Mouse (Mus musculus) heart, embryonic 13.5 days (tissue): ENCODE results near the gene Nup93. TPM values are rescaled to one million over a fixed set of nuclear protein-coding genes. Genes with fewer than 3 reads are reported as not detected.

Experiments used
- ATAC-seq: fragments of 200-750 bp; cut with Nextera tagmentation; 2 replicates; pipeline ENCODE4 v1.8.0; 2017; ENCODE audit warnings: moderate TSS enrichment; ENCODE audit not compliant: insufficient number of reproducible peaks, low FRiP score, low TSS enrichment; ENCODE audit errors: extremely low read depth
- H3K27ac ChIP-seq: fragments of 300-500 bp; sonication (generic); replicated peaks from 2 replicates; pipeline ENCODE4 v1.5.1; 2015; ENCODE audit warnings: moderate library complexity, mild to moderate bottlenecking, inconsistent platforms
- H3K27me3 ChIP-seq: fragments of 300-500 bp; sonication (generic); replicated peaks from 2 replicates; pipeline ENCODE4 v1.6.1; 2015; ENCODE audit warnings: mild to moderate bottlenecking, inconsistent platforms
- H3K36me3 ChIP-seq: fragments of 300-500 bp; sonication (generic); 2 replicates; pipeline ENCODE4 v1.6.1; 2015; ENCODE audit warnings: mild to moderate bottlenecking, inconsistent platforms
- H3K4me1 ChIP-seq: fragments of 300-500 bp; sonication (generic); 2 replicates; pipeline ENCODE4 v1.6.1; 2015; ENCODE audit warnings: inconsistent platforms
- H3K4me2 ChIP-seq: fragments of 300-500 bp; sonication (generic); 2 replicates; pipeline ENCODE4 v1.6.1; 2015; ENCODE audit warnings: inconsistent platforms, mild to moderate bottlenecking, moderate library complexity
- H3K4me3 ChIP-seq: fragments of 300-500 bp; sonication (generic); 2 replicates; pipeline ENCODE4 v1.5.1; 2015; ENCODE audit warnings: moderate library complexity, mild to moderate bottlenecking, inconsistent platforms
- H3K9ac ChIP-seq: fragments of 300-500 bp; sonication (generic); 2 replicates; pipeline ENCODE4 v1.6.1; 2015; ENCODE audit warnings: inconsistent platforms, mild to moderate bottlenecking, moderate library complexity
- H3K9me3 ChIP-seq: fragments of 300-500 bp; sonication (generic); 2 replicates; pipeline ENCODE4 v1.6.1; 2016; ENCODE audit warnings: inconsistent platforms
- WGBS: fragments of 180-500 bp; shearing (Covaris S2); methylation state at CpG from one replicate; pipeline ENCODE4 v1.1.7; 2015; ENCODE audit warnings: mixed read lengths; 5-methylcytosine and 5-hydroxymethylcytosine counted together
- polyA plus RNA-seq: library from polyadenylated mRNA; unstranded; fragments of >200 nt; fragmentation: Nextera tagmentation; extraction: Ambion mirVana; gene quantifications from 2 replicates; pipeline ENCODE4 v1.2.1, GENCODE M21; 2015

The Nup93 gene
- polyA plus RNA-seq, 1 experiment from 2014 or later: 58.0 TPM

GRCm38 (mm10) chr8:94187290-94188002, 26.9 kb upstream of the Nup93 start:
- Histone ChIP-seq H3K4me2 (peak overlapping the region; percentile 65), H3K4me3 (no peak overlapping the region), H3K27me3 (peaks cover 63% of the 10 kb centered on the region), H3K36me3 (no peaks in the 10 kb centered on the region), H3K27ac (peak overlapping the region; percentile 9; the same call in 1 of the 2 replicates), H3K4me1 (peaks cover 54% of the 10 kb centered on the region), H3K9ac (peak overlapping the region; percentile 61; the same call in 1 of the 2 replicates), H3K9me3 (no peaks in the 10 kb centered on the region)
- ATAC-seq: no peak
- 41% methylated on average over 21 of the region's 21 CpGs for WGBS

- Histone ChIP-seq H3K4me3 (no peak overlapping the region), H3K9me3 (no peaks in the 10 kb centered on the region), H3K36me3 (no peaks in the 10 kb centered on the region), H3K4me1 (peaks cover 36% of the 10 kb centered on the region), H3K27me3 (peaks cover 44% of the 10 kb centered on the region), H3K27ac (no peak overlapping the region), H3K4me2 (no peak overlapping the region), H3K9ac (no peak overlapping the region)
- whole genome bisulfite sequencing: 51% methylated on average over 13 of the region's 13 CpGs
- ATAC-seq: no peak
Observed at GRCm38 (mm10) chr8:94189275-94190031, 24.9 kb upstream of the Nup93 start.

- H3K9me3 ChIP-seq: no peaks in the 10 kb centered on the region
- ATAC-seq: peak; percentile 51; the same call in 1 of the 2 replicates
- peaks cover 31% of the 10 kb centered on the region for H3K4me1 ChIP-seq
- peak overlapping the region; percentile 41 for H3K4me3 ChIP-seq
- peaks cover 26% of the 10 kb centered on the region for H3K27me3 ChIP-seq
- H3K9ac ChIP-seq: peak overlapping the region; percentile 50; the same call in 1 of the 2 replicates
- no peak overlapping the region for H3K27ac ChIP-seq
- H3K36me3 ChIP-seq: no peaks in the 10 kb centered on the region
- WGBS: 22% methylated on average over 21 of the region's 21 CpGs
- peak overlapping the region; percentile 67 for H3K4me2 ChIP-seq
Observed at GRCm38 (mm10) chr8:94191101-94191691, 23.2 kb upstream of the Nup93 start.

- peaks cover 16% of the 10 kb centered on the region for H3K4me1 ChIP-seq
- no peaks in the 10 kb centered on the region for H3K36me3 ChIP-seq
- 76% methylated on average over 1 of the region's 1 CpGs for WGBS
- H3K4me3 ChIP-seq: no peak overlapping the region
- H3K27ac ChIP-seq: no peak overlapping the region
- H3K9ac ChIP-seq: no peak overlapping the region
- no peak for ATAC-seq
- H3K27me3 ChIP-seq: peaks cover 9% of the 10 kb centered on the region
- H3K4me2 ChIP-seq: no peak overlapping the region
- no peaks in the 10 kb centered on the region for H3K9me3 ChIP-seq
Observed at GRCm38 (mm10) chr8:94192926-94193325, 21.4 kb upstream of the Nup93 start.

GRCm38 (mm10) chr8:94194591-94195223, 19.7 kb upstream of the Nup93 start:
- no peak overlapping the region for H3K4me2 ChIP-seq

GRCm38 (mm10) chr8:94199202-94199869, 15.0 kb upstream of the Nup93 start:
- no peaks in the 10 kb centered on the region for H3K9me3 ChIP-seq
- peak overlapping the region; percentile 67 for H3K9ac ChIP-seq
- no peak for ATAC-seq
- no peak overlapping the region for H3K4me3 ChIP-seq
- no peak overlapping the region for H3K27ac ChIP-seq
- no peaks in the 10 kb centered on the region; the same call in 1 of the 2 replicates for H3K27me3 ChIP-seq
- 43% methylated on average over 10 of the region's 10 CpGs for WGBS
- H3K4me1 ChIP-seq: no peaks in the 10 kb centered on the region; the same call in 1 of the 2 replicates
- 0 out of 2 replicates have a peak overlapping the region, but pooled peaks have one; percentile 34 for H3K4me2 ChIP-seq
- H3K36me3 ChIP-seq: no peaks in the 10 kb centered on the region

More at GRCm38 (mm10) chr8:94194591-94195223, 19.7 kb upstream of the Nup93 start:
- Histone ChIP-seq H3K27ac (no peak overlapping the region), H3K4me3 (no peak overlapping the region), H3K9ac (no peak overlapping the region), H3K27me3 (no peaks in the 10 kb centered on the region; the same call in none of the 2 replicates), H3K9me3 (no peaks in the 10 kb centered on the region), H3K36me3 (no peaks in the 10 kb centered on the region), H3K4me1 (peaks cover 9% of the 10 kb centered on the region)
- no peak for ATAC-seq
- WGBS: 77% methylated on average over 7 of the region's 7 CpGs

GRCm38 (mm10) chr8:94204043-94204442, 10.3 kb upstream of the Nup93 start:
- H3K9ac ChIP-seq: no peak overlapping the region
- H3K4me3 ChIP-seq: no peak overlapping the region
- H3K4me2 ChIP-seq: no peak overlapping the region
- H3K36me3 ChIP-seq: no peaks in the 10 kb centered on the region
- ATAC-seq: no peak
- no peaks in the 10 kb centered on the region for H3K9me3 ChIP-seq
- 47% methylated on average over 3 of the region's 3 CpGs for WGBS
- no peak overlapping the region for H3K27ac ChIP-seq
- H3K27me3 ChIP-seq: no peaks in the 10 kb centered on the region; the same call in 1 of the 2 replicates
- H3K4me1 ChIP-seq: peaks cover 11% of the 10 kb centered on the region; the same call in 1 of the 2 replicates

GRCm38 (mm10) chr8:94205736-94206135, 8.6 kb upstream of the Nup93 start:
- Histone ChIP-seq H3K36me3 (no peaks in the 10 kb centered on the region), H3K9ac (no peak overlapping the region), H3K4me2 (no peak overlapping the region), H3K4me3 (no peak overlapping the region), H3K27ac (no peak overlapping the region), H3K27me3 (no peaks in the 10 kb centered on the region; the same call in 1 of the 2 replicates), H3K4me1 (peaks cover 17% of the 10 kb centered on the region), H3K9me3 (no peaks in the 10 kb centered on the region)
- ATAC-seq: no peak
- WGBS: 16% methylated on average over 5 of the region's 5 CpGs

GRCm38 (mm10) chr8:94206256-94206655, 8.1 kb upstream of the Nup93 start:
- Histone ChIP-seq H3K4me2 (no peak overlapping the region), H3K9ac (no peak overlapping the region), H3K27me3 (no peaks in the 10 kb centered on the region; the same call in 1 of the 2 replicates), H3K27ac (no peak overlapping the region), H3K36me3 (no peaks in the 10 kb centered on the region), H3K4me1 (peaks cover 17% of the 10 kb centered on the region), H3K9me3 (no peaks in the 10 kb centered on the region), H3K4me3 (no peak overlapping the region)
- ATAC-seq: no peak
- WGBS: 74% methylated on average over 8 of the region's 8 CpGs

GRCm38 (mm10) chr8:94207491-94207890, 6.9 kb upstream of the Nup93 start:
- peaks cover 17% of the 10 kb centered on the region for H3K4me1 ChIP-seq
- no peak overlapping the region for H3K9ac ChIP-seq
- no peaks in the 10 kb centered on the region for H3K9me3 ChIP-seq
- H3K36me3 ChIP-seq: no peaks in the 10 kb centered on the region
- no peak overlapping the region for H3K4me3 ChIP-seq
- ATAC-seq: no peak
- H3K27ac ChIP-seq: no peak overlapping the region
- WGBS: 63% methylated on average over 2 of the region's 2 CpGs
- no peaks in the 10 kb centered on the region for H3K27me3 ChIP-seq
- no peak overlapping the region for H3K4me2 ChIP-seq
